Mouse (Mus musculus) CD4-positive, CD25-positive, alpha-beta regulatory T cell, adult 2 months (primary cell): ENCODE data around the gene Lmcd1.

Experiments
- DNase-seq: peaks from one replicate; pipeline ENCODE4 v3.0.0-alpha.2; 2012; ENCODE audit warnings: low read depth, low spot score

Gene Lmcd1

DNA sequence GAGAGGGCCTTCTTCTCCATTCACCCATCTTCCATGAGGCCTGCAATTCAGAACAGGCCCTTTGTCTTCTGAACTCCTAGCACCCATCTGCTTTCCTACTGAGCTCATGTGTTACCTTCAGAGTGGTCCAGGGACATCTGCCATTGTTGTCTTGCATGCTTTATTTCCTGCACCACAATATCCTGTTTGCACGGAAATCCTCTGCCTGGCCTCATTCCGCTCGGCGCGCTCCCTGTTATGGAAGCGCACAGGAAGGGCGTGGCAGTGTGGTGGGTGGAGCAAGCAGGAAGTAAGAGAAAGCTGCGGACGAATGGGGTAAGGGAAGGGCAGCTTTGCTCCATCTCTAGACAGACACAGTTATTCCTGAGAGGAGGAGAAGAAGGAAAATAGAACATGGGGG is 14.1 kb downstream of the Lmcd1 start:
- DNase-seq, result no peak

GRCm38 (mm10) chr6:112288271-112288670 is 14.7 kb downstream of the Lmcd1 start:
- no peak for DNase-seq

- no peak for DNase-seq
These were observed 17.6 kb downstream of the Lmcd1 start for GRCm38 (mm10) chr6:112291146-112291545.

DNA sequence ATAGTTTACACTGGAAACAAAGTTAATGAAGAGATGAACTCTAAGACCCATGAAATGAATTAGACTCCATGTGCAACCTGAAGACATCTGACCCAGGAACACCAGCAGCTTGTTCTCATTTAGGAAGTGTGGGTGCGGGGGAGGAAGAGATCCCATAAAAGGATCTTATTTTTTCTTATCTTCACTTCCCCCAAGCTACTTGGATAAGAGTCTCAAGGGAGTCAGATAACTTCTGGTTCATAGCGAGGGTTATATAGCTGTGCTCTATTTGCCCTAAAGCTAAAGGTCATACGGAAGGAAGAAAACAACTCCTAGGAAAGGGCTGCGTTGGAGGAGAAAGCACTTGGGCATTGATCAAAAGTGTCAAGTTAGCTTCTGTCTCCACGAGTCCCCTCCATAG is 19.8 kb downstream of the Lmcd1 start:
- DNase-seq, result no peak

GRCm38 (mm10) chr6:112295269-112295668 is 21.7 kb downstream of the Lmcd1 start:
- DNase-seq, result no peak

DNA sequence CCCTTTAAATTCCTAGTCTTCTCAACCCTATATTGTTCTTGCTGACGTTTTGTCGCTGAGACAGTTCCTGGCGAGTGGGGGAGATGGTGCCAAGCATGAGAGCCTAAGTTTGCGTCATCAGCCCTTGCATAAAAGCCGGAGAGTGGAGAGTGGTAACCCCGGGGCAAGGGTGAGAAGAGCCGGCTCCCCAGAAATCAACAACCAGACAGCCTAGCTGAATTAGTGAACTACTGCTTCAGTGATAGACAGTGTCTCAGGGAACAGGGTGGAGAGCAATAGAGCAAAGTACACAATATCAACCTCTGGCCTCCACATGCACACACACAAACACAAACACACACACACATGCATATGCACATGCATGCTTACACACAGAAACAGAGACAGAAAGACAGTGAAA is 26.6 kb downstream of the Lmcd1 start:
- DNase-seq, result no peak

DNA sequence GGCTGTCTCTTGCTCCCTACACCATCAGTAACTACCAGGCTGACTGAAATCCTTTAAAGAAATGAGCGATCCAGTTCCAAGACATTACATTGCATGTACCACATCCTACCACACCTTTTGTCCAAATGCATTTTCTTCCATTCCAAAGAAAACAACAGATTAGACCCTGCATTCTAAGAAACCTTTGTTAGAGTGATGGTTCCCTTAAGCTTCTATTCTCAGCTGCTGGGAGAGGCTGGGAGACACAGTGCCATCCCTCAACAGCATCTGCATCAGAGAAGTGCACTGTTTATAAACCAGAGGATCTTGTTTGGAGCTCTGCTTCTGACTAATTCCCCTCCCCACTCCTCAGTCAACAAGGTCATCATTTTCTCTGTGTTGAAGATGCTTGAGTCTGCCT is 27.1 kb downstream of the Lmcd1 start:
- no peak for DNase-seq

DNA sequence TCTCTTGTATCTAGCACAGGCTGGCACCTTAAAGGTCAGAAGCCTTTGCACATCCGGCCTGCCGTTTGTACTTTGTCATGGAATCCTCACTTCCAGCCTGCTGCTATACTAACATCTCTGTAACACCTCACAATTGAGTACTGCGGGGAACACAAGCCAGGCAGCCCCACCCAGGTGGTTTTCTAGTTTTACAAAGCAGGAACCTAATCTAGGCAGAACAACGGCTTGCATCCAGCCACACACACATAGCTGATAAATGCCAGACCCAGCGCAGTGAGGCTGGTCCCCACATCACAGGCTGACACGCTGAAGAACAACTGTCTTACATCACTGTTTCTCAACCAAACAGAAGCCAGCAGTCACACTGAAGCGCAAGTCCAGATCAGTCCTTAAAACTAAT is 28.7 kb downstream of the Lmcd1 start:
- DNase-seq, result no peak

GRCm38 (mm10) chr6:112302814-112303383 is 29.3 kb downstream of the Lmcd1 start:
- no peak for DNase-seq

DNA sequence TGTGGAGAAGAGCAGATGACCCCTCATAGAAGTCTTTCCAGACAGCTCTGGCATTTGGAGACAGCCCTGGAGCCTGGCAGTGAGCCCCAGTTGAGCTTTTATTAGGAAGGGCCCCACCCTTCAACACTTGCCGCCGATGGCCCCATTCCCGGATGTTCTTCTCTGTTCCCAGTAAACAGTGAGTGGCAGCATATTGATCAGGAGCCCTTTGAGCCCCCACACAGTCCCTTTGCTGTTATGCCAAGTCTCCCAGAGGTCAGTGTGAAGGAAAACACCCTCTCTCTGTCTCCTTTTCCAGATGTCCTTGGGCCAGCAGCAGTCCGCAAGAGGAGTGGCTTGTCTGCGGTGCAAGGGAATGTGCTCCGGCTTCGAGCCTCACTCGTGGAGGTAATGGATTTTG is 31.2 kb downstream of the Lmcd1 start:
- no peak for DNase-seq

DNA sequence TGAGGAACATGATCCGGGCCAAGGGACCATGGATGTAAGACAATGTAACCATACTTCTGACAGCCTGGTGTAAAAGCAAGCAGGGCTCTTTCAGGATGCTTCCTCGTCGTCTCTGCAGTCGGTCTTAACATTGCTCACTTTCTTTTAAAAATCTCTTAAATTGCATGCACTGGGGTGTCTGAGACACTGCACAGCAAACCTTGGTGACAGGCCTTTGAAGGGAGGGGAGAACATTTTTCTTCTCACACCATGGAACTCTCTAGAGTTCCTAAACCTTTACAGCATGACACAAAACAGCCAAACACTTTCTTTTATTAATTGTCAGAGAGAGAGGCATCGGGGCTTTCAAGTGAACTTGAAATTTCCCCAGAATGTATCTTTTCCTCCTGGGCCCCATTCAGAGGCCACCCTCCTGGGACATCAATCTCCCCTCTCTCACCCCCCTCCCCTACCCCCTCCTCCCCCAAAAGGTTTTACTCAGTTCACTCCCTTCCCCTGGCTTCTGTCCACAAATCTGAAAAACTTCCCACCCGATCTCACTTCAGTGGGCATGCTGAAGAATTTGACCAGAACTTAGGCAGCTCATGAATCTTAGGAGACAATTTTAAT is 35.9 kb downstream of the Lmcd1 start:
- DNase-seq, result no peak

GRCm38 (mm10) chr6:112311385-112311784 is 37.8 kb downstream of the Lmcd1 start:
- DNase-seq, result no peak

DNA sequence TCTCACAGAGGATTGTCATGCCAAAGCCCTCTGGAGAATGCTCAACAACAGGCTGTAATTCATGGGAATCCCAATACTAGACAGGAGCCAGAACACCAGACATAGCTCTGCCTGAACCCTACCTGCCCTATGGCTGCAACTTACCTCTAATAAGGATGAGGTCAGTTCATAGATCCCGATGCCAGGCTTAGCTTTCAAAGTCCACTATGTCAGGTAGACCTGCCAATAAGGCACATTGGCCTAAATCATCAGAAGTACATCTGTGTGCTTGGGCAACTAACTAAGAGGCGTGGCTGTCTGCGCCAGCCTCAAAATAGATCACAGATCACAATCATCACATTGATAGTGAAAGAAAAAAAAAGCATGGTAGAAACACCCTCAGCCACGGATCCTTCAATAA is 45.9 kb downstream of the Lmcd1 start:
- no peak for DNase-seq

- no peak for DNase-seq
These were observed 47.1 kb downstream of the Lmcd1 start for GRCm38 (mm10) chr6:112320679-112321078.

DNA sequence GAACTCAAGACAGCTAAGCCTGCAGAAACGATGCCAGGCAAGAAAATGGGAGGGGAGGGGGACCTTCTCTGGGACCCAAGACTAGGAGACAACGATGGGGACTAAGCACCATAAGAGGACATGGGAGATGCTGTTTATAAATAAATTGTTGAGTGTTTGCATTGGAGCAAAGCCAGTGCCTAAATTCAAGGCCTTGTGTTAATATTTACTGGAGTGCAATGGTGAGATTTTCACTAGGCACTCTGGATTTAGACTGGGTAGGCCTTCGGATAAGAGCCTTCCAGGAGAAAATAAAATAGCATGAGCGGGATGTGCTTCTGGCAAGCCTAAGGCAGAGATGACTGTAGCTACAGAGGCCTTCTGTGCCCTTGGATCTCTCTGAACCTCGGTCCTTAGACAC is 49.4 kb downstream of the Lmcd1 start:
- no peak for DNase-seq

DNA sequence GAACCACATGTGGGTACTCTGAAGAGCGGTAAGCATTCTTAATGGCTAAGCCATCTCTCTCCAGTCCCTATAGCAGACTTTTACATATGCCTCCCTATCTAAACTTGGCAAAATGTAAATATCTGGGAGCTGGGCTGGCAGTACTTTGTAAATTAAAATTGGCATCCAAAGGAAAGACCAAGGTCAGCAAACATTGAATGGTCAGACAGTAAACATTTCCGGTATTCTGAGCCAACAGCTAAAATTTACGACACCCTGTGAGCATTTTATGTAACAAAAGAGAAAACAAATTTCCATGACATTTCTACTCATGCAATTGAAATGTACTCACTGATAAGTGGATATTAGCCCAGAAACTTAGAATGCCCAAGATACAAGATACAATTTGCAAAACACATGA is 51.7 kb downstream of the Lmcd1 start:
- DNase-seq, result no peak

DNA sequence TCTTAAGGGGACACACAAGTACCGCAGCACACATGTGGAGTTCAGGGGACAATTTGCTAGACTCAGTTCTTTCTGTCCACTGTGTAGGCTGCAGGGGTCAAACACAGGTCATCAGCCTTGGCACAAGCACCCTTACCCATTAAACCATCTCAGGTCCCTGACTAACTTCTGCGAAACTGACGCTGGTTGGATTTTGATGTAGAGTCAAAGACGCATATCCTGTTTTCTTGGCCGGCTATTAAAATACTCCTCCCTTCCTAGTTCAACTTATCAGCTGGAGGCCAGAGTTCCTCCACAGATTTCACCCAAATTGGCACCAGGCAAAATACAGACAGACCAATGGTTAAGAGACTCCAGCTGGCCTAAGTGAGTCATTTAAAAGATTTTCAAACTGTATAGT is 54.2 kb downstream of the Lmcd1 start:
- DNase-seq, result no peak

DNA sequence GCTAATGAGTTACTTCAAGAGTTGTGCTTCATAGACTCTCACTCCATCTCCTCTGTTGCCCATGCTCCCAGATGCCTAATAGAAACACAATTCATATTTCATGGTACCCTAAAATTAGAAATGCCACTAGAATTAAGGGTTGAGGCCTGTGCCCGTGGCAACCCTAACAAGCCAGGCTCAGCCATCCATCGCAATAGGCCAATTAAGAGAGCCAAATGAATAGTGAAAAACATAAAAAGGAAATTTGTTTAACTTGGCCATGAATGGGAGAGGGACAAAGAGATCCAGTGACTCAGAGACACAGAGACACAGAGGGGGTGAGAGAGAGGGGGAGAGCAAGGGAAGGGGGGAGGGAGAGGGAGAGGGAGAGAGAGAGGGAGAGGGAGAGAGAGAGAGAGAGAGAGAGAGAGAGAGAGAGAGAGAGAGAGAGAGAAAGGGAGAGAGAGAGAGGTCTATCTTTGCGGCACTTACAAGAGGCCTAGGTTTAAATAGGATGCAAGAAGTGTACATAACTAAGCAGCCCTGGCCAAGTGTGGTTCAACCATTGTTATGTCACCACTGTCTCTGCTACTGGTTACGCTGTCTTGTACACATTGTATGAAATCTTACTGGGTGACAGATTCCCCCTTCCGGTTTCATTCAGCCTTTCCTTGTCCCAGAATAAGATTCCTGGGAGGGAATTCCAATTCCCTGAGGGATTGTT is 57.1 kb downstream of the Lmcd1 start:
- DNase-seq, result no peak

DNA sequence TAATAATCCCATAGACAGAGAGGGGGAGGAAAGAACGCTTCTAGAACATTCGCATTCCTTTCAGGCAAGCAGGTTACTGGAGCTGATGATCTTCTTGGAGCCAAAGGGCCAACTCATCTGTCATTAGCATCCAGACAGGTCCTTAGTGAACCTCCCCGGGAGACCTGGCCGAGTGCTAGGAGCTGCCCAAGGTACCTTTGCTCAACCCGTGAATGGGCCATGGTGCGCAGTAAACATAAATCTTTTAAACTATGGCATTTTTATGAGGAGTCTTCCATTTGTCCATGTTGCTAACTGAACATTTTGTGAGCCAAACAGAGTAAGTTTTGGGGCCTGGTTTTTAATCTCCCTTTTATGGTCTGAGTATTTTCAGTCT is 57.7 kb downstream of the Lmcd1 start:
- DNase-seq, result no peak

DNA sequence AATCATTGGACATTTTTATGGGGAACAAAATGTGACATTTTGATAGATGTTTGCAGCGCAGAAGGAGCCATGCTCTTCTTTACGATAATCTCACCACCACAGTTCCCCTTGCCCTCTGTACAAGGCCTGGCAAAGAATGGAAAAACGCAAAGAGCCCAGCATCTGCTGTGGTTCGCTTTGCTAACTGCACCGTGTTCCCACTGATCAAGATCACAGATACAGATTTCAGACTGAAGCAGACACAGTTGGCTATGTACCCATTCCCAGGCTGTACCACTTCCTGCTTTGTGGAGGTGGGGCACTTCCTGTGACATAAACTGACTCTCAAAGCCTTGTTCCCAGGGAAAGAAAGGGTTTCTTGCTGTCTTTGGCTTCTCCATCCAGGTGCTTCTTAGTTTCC is 60.4 kb downstream of the Lmcd1 start:
- DNase-seq, result no peak

DNA sequence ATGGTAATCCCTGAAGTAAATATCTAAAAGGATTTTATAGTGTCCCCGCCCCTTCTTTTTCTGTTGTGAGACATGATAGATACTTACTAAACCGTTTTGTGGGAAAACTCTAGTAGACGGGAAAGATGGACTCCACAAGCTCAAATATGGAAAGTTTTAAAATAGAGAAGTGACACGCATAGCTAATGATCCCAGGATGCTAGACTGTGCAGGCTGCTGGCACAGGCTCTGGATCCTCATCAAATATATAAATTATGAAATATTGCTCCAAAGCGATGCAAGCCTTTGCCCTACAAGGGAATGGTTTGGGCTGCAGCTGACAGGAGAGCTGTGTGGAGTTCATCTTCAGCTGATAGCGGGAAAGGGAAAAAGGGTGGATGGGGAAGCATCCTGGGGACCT is 64.1 kb downstream of the Lmcd1 start:
- DNase-seq, result no peak

DNA sequence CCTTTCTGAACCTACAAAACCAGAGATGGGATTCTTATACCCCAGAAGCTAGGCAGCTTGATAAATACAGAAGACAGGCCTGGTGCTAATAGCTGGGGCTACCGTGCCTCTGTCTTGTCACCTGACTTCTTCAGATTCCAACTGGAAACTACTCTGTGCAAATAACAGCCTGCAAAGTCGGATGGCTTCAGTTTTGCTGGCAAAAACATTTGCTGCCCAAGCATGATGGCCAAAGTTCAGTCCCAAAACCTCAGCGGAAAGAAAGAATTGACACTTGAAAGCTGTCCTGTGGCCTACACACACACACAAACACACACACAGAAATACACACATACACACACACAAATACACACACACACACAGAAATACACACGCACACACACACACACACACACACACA is 65.5 kb downstream of the Lmcd1 start:
- DNase-seq, result no peak

DNA sequence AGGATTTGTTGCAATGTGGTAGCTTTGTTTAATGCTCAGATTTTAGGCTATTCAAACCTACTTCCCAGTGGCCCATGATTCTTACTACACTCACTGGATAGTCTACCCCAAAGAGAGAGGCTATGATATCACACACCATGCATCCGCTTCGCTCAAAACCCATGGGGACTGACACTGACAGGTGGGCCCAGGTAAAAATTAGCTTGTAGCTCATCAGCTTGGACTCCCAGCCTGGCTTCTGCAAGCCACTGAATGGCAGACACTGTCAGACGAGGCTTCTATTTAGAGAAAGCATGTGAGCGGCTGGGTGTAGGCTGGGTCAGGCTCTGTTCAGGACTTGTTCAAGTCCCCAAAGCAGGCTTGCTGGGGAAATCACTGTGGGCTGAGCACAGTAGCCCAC is 76.9 kb downstream of the Lmcd1 start:
- no peak for DNase-seq

- no peak for DNase-seq
These were observed 85.8 kb downstream of the Lmcd1 start for GRCm38 (mm10) chr6:112359341-112359740.
